Mouse (Mus musculus): Measurements from ENCODE around the gene 2310011J03Rik.

GRCm38 (mm10) chr10:80278390-80278789 lies 41.9 kb downstream of the 2310011J03Rik start:
- TF ChIP-seq GATA1 (IDR thresholded peaks at IDR 0.05; ENCODE audit: borderline replicate concordance, low read length): no peak
- no peak for TF ChIP-seq FLI1 (IDR thresholded peaks at IDR 0.05; ENCODE audit: low read length)
